Mouse (Mus musculus) liver, postnatal 0 days (tissue): ENCODE data around the gene Mocs3. TPM values are rescaled to one million over a fixed set of nuclear protein-coding genes. Genes with fewer than 3 reads are reported as not detected.

Experiments
- ATAC-seq: fragments of 200-750 bp; cut with Nextera tagmentation; 2 replicates; pipeline ENCODE4 v1.8.0; 2017; ENCODE audit warnings: mild to moderate bottlenecking, moderate library complexity
- DNase-seq: peaks from one replicate; pipeline ENCODE4 v3.0.0-alpha.2; 2016
- H3K27ac ChIP-seq: fragments of 300-500 bp; sonication (generic); 2 replicates; pipeline ENCODE4 v1.5.1; 2014; ENCODE audit warnings: antibody characterized with exemption, moderate library complexity, mild to moderate bottlenecking, low read depth
- H3K27me3 ChIP-seq: fragments of 300-500 bp; sonication (generic); 2 replicates; pipeline ENCODE4 v1.6.1; 2014; ENCODE audit warnings: low read length, control low read depth, mixed read lengths; ENCODE audit not compliant: insufficient read depth
- H3K36me3 ChIP-seq: fragments of 300-500 bp; sonication (generic); replicated peaks from 2 replicates; pipeline ENCODE4 v1.6.1; 2014; ENCODE audit warnings: mild to moderate bottlenecking, control low read depth, low read length, moderate library complexity, mixed read lengths; ENCODE audit not compliant: insufficient read depth
- H3K4me1 ChIP-seq: fragments of 300-500 bp; sonication (generic); 2 replicates; pipeline ENCODE4 v1.6.1; 2014; ENCODE audit warnings: antibody characterized with exemption, mild to moderate bottlenecking, control low read depth; ENCODE audit not compliant: insufficient read depth
- H3K4me2 ChIP-seq: fragments of 300-500 bp; sonication (generic); 2 replicates; pipeline ENCODE4 v1.6.1; 2014; ENCODE audit warnings: low read depth, mild to moderate bottlenecking, low read length, moderate library complexity, mixed read lengths
- H3K4me3 ChIP-seq: fragments of 300-500 bp; sonication (generic); 2 replicates; pipeline ENCODE4 v1.5.1; 2014; ENCODE audit warnings: low read depth, low read length
- H3K9ac ChIP-seq: fragments of 300-500 bp; sonication (generic); replicated peaks from 2 replicates; pipeline ENCODE4 v1.6.1; 2014; ENCODE audit warnings: mild to moderate bottlenecking, moderate library complexity
- H3K9me3 ChIP-seq: fragments of 300-500 bp; sonication (generic); 2 replicates; pipeline ENCODE4 v1.6.1; 2016; ENCODE audit warnings: mild to moderate bottlenecking, control low read depth, low read length, mixed read lengths
- CTCF ChIP-seq: sonication (generic); IDR thresholded peaks from 2 replicates; pipeline ENCODE4 v1.5.1; 2016; ENCODE audit warnings: antibody characterized with exemption, low read depth
- EP300 ChIP-seq: IDR thresholded peaks from 2 replicates; pipeline ENCODE4 v1.6.1; 2016; ENCODE audit warnings: antibody characterized with exemption, low read depth, mild to moderate bottlenecking
- WGBS: fragments of 180-500 bp; shearing (Covaris S2); extraction: QIAGEN DNeasy Blood & Tissue Kit; methylation state at CpG from one replicate; pipeline ENCODE4 v1.1.7; 2014; ENCODE audit not compliant: insufficient replicate concordance; 5-methylcytosine and 5-hydroxymethylcytosine counted together
- polyA plus RNA-seq: library from polyadenylated mRNA; unstranded; fragments of >200 nt; fragmentation: Nextera tagmentation; extraction: Ambion mirVana; gene quantifications from 2 replicates; pipeline ENCODE4 v1.2.1, GENCODE M21; 2015

Mocs3 gene
- polyA plus RNA-seq, 1 experiment from 2014 or later, result 3.6 TPM

DNA sequence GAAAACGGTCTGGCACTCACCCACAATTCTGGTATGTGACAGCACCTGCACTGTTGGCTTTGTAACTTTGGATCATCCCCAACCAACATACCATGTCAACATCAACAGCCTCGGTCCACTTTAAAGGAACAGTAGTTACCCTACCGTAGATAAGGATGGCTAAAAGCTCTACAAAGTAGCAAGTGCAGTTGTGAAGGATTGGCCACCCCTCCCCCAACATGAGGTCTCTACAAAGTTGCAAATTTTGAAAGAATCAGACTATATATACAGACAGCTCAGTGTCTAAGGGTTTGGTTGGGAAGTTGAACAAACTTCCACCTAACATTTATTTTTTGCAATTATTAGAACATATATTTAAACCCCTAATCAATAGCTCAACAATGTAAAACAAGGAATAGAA lies 22.5 kb upstream of the Mocs3 start:
- TF ChIP-seq CTCF (no peak), EP300 (no peak)
- no peak for DNase-seq
- WGBS, result 87% methylated on average over 3 of the region's 3 CpGs
- peak overlapping the region; percentile 99 for H3K27ac ChIP-seq
- H3K27me3 ChIP-seq, result no peaks in the 10 kb centered on the region
- H3K4me1 ChIP-seq, result peaks cover 21% of the 10 kb centered on the region
- H3K9me3 ChIP-seq, result no peaks in the 10 kb centered on the region
- no peak overlapping the region for H3K9ac ChIP-seq
- peak overlapping the region; percentile 95; the same call in 1 of the 2 replicates for H3K4me2 ChIP-seq
- ATAC-seq, result no peak
- no peak overlapping the region for H3K4me3 ChIP-seq
- peaks cover 46% of the 10 kb centered on the region for H3K36me3 ChIP-seq

DNA sequence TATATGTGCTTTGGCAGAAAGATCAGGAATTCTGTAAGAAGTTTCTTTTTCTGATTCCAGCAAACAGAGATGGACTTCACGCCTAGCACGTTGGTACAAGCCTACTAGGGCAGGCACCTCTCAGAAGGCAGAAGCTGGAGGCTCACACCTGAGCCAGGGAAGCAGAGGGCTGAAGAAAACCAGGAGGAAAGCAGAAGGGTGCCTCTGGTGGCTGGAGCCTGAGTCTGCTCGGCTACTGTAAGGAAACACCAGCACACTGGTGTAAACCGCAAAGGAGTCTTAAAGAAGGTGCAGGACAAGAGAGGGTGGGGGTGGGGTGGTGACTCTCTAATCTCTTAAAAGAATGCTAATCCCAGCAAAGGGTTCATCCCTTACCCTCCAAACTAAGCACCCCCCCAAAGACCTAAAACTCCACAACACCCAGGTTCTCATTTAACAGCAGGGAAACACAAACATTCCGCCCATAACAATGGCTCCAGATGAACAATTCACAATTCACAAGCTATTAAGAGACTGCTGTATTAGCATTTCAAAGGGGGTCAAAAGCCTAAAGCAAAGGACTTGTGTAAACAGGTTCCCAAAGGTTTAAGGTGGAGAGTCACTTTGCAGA lies 16.5 kb upstream of the Mocs3 start:
- Histone ChIP-seq H3K27me3 (no peaks in the 10 kb centered on the region), H3K27ac (no peak overlapping the region), H3K36me3 (peaks cover 70% of the 10 kb centered on the region), H3K9ac (no peak overlapping the region), H3K4me2 (no peak overlapping the region), H3K9me3 (no peaks in the 10 kb centered on the region), H3K4me1 (no peaks in the 10 kb centered on the region), H3K4me3 (no peak overlapping the region)
- no peak for DNase-seq
- 63% methylated on average over 5 of the region's 5 CpGs for WGBS
- ATAC-seq, result no peak
- TF ChIP-seq EP300 (no peak), CTCF (no peak)

DNA sequence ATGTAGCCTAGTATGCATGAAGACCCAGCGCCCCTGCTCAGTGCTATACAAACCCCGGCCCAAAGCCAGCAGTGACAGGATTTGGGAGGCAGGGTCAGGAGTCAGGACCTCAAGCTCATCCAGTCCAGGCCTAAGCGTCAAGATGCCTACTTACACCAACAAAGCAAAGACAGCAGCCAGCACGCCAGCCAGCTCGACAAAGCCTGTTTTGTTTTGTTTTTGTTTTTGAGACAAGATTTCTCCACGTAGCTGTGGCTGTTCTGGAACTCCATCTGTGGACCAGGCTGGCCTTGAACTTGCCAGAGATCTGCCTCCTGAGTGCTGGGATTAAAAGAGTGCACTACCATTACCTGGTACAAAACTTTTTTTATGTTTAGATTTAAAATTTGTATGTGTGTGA lies 7.1 kb upstream of the Mocs3 start:
- no peak overlapping the region for H3K27ac ChIP-seq
- no peaks in the 10 kb centered on the region for H3K9me3 ChIP-seq
- peaks cover 5% of the 10 kb centered on the region for H3K4me1 ChIP-seq
- H3K4me2 ChIP-seq, result no peak overlapping the region
- peaks cover 73% of the 10 kb centered on the region for H3K36me3 ChIP-seq
- WGBS, result 81% methylated on average over 6 of the region's 6 CpGs
- TF ChIP-seq EP300 (no peak), CTCF (no peak)
- H3K27me3 ChIP-seq, result no peaks in the 10 kb centered on the region
- ATAC-seq (no peak), DNase-seq (no peak)
- H3K9ac ChIP-seq, result no peak overlapping the region
- H3K4me3 ChIP-seq, result no peak overlapping the region

DNA sequence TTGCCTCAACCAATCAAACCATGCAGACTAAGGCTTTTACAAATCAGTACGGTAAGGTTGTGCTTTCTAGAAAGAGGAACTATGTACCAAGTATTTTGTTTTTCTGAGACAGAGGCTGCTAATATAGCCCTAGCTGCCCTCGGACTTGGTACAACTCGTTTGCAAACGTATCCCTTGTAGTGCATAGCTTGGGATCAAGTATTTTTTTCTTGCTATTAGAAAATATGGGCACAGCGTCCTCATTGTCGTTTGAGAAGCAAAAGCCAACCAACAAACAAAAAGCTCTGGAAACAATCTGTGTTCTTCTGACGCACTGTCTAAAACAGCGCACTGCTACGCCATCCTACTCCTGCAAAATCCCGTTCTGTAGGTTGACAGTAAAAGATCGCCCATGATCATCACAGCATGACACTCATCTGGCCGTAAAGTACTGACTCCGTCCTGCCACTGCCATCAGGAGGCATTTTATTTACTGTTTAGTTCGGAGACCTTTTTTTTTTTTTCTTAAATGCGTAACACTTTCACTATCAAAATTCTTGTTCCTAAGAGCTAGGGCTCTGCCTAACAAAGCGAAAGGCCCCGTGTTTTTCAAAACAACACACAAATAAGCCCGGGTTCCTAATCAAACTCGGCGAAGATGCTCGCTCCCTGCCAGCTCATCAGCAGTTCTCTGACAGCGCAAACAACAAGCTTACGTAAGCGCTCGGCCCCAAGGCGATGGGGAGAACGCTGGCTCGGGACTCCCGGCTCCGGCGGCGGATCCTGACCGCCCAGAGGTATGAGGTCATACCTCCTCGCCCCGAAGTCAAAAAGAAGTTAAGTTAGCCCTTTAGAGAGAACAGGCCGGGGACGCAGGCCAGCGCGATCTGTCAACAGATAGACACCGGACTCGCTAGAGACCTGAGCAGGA lies 1.1 kb upstream of the Mocs3 start:
- peaks cover 24% of the 10 kb centered on the region for H3K36me3 ChIP-seq
- peak overlapping the region; percentile 98 for H3K4me2 ChIP-seq
- H3K27me3 ChIP-seq, result no peaks in the 10 kb centered on the region
- H3K9me3 ChIP-seq, result no peaks in the 10 kb centered on the region
- H3K4me1 ChIP-seq, result peaks cover 28% of the 10 kb centered on the region
- DNase-seq (peak; percentile 69), ATAC-seq (peak; percentile 60)
- H3K9ac ChIP-seq, result peak overlapping the region; percentile 96
- 11% methylated on average over 41 of the region's 41 CpGs for WGBS
- H3K4me3 ChIP-seq, result peak overlapping the region; percentile 97
- TF ChIP-seq EP300, result no peak
- no peak for TF ChIP-seq CTCF
- peak overlapping the region; percentile 86 for H3K27ac ChIP-seq

DNA sequence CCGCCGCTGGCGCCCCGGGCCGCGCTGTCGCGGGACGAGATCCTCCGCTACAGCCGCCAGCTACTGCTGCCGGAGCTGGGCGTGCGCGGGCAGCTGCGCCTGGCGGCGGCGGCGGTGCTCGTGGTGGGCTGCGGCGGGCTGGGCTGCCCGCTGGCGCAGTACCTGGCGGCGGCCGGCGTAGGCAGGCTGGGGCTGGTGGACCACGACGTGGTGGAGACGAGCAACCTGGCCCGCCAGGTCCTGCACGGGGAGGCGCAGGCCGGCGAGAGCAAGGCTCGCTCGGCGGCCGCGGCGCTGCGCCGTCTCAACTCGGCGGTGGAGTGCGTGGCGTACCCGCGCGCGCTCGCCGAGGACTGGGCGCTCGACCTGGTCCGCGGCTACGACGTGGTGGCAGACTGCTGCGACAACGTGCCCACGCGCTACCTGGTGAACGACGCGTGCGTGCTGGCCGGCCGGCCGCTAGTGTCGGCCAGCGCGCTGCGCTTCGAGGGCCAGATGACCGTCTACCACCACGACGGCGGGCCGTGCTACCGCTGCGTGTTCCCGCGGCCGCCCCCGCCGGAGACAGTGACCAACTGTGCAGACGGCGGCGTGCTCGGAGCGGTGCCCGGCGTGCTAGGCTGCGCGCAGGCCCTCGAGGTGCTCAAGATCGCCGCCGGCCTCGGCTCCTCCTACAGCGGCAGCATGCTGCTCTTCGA lies 500 bp downstream of the Mocs3 start:
- H3K4me3 ChIP-seq, result peak overlapping the region; percentile 97
- peak overlapping the region; percentile 98 for H3K4me2 ChIP-seq
- H3K9me3 ChIP-seq, result no peaks in the 10 kb centered on the region
- DNase-seq (no peak), ATAC-seq (peak; percentile 62)
- WGBS, result under 1% methylated on average over 72 of the region's 105 CpGs
- H3K9ac ChIP-seq, result peak overlapping the region; percentile 96
- peaks cover 9% of the 10 kb centered on the region for H3K36me3 ChIP-seq
- peak overlapping the region; percentile 86 for H3K27ac ChIP-seq
- TF ChIP-seq CTCF, result no peak
- TF ChIP-seq EP300, result no peak
- H3K27me3 ChIP-seq, result no peaks in the 10 kb centered on the region
- peaks cover 28% of the 10 kb centered on the region for H3K4me1 ChIP-seq

DNA sequence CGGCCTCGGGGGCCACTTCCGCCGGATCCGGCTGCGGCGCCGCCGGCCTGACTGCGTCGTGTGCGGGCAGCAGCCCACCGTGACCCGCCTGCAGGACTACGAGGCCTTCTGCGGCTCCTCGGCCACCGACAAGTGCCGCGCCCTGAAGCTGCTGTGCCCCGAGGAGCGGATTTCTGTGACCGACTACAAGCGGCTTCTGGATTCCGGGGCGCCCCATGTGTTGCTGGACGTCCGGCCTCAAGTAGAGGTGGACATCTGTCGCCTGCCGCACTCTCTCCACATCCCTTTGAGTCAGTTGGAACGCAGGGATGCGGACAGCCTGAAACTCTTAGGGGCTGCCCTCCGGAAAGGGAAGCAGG lies 1.0 kb downstream of the Mocs3 start:
- Histone ChIP-seq H3K27ac (no peak overlapping the region), H3K9me3 (no peaks in the 10 kb centered on the region), H3K4me3 (peak overlapping the region; percentile 97), H3K27me3 (no peaks in the 10 kb centered on the region), H3K9ac (peak overlapping the region; percentile 96), H3K4me2 (peak overlapping the region; percentile 98), H3K4me1 (peaks cover 28% of the 10 kb centered on the region), H3K36me3 (peaks cover 4% of the 10 kb centered on the region)
- TF ChIP-seq CTCF (no peak), EP300 (no peak)
- DNase-seq (no peak), ATAC-seq (no peak)
- WGBS, result 52% methylated on average over 33 of the region's 33 CpGs
